Mouse (Mus musculus) MEL (cell line): Measurements from ENCODE around the gene Gskip. TPM values are rescaled to one million over a fixed set of nuclear protein-coding genes. Genes with fewer than 3 reads are reported as not detected.

Experiments used
- DNase-seq: peaks from one replicate; pipeline ENCODE4 v3.0.0; 2011; ENCODE audit warnings: low read depth, low spot score
- H3K27ac ChIP-seq: 2 replicates; pipeline ENCODE4 v1.5.1; 2012; ENCODE audit warnings: low read depth, mild to moderate bottlenecking, control low read depth, low read length, moderate library complexity; ENCODE audit not compliant: control insufficient read depth
- H3K27me3 ChIP-seq, 2 experiments: fragments of 150-350 bp in 1 of 2; sonication (generic) in 1 of 2; 2 replicates each; pipeline ENCODE4 v1.6.1; 2012; ENCODE audit warnings: low read length in 2 of 2, mild to moderate bottlenecking in 2 of 2, improper control_type of control experiment in 1 of 2, moderate library complexity in 1 of 2; ENCODE audit not compliant: insufficient read depth in 2 of 2, control insufficient read depth in 1 of 2
- H3K36me3 ChIP-seq, 2 experiments: 2 replicates each; pipeline ENCODE4 v1.6.1; 2012 to 2014; ENCODE audit warnings: low read length in 2 of 2, improper control_type of control experiment in 1 of 2, inconsistent platforms in 1 of 2, mild to moderate bottlenecking in 1 of 2; ENCODE audit not compliant: insufficient read depth in 2 of 2, control insufficient read depth in 1 of 2
- H3K4me1 ChIP-seq, 2 experiments: fragments of 150-350 bp in 1 of 2; sonication (generic) in 1 of 2; 2 replicates each; pipeline ENCODE4 v1.6.1; 2012; ENCODE audit warnings: low read length in 2 of 2, improper control_type of control experiment in 1 of 2, mild to moderate bottlenecking in 1 of 2; ENCODE audit not compliant: insufficient read depth in 2 of 2, control insufficient read depth in 1 of 2
- H3K4me3 ChIP-seq, 2 experiments: fragments of 150-350 bp in 1 of 2; sonication (generic) in 1 of 2; 2 replicates each; pipeline ENCODE4 v1.5.1; 2012; ENCODE audit warnings: low read depth in 2 of 2, low read length in 2 of 2, mild to moderate bottlenecking in 2 of 2, moderate library complexity in 2 of 2, control low read depth in 1 of 2, improper control_type of control experiment in 1 of 2; ENCODE audit not compliant: control insufficient read depth in 1 of 2, insufficient read depth in 1 of 2
- H3K79me2 ChIP-seq: 2 replicates; pipeline ENCODE4 v1.6.1; 2012; ENCODE audit warnings: mild to moderate bottlenecking, low read length, moderate library complexity; ENCODE audit not compliant: control insufficient read depth, poor library complexity, insufficient read depth
- H3K9ac ChIP-seq: 2 replicates; pipeline ENCODE4 v1.6.1; 2012; ENCODE audit warnings: low read depth, mild to moderate bottlenecking, control low read depth, low read length, moderate library complexity; ENCODE audit not compliant: control insufficient read depth, poor library complexity, severe bottlenecking
- H3K9me3 ChIP-seq: fragments of 150-350 bp; sonication (generic); replicated peaks from 2 replicates; pipeline ENCODE4 v1.6.1; 2012; ENCODE audit warnings: mild to moderate bottlenecking, low read length, improper control_type of control experiment, moderate library complexity; ENCODE audit not compliant: insufficient read depth
- BHLHE40 ChIP-seq: IDR thresholded peaks from 2 replicates; pipeline ENCODE4 v1.6.1; 2012; ENCODE audit warnings: low read depth, mild to moderate bottlenecking, inconsistent platforms, low read length, improper control_type of control experiment, borderline replicate concordance
- CHD1 ChIP-seq: IDR thresholded peaks from 2 replicates; pipeline ENCODE4 v1.6.1; 2012; ENCODE audit warnings: low read depth, mild to moderate bottlenecking, inconsistent platforms, low read length, improper control_type of control experiment
- CHD2 ChIP-seq: IDR thresholded peaks from 2 replicates; pipeline ENCODE4 v1.6.1; 2011; ENCODE audit warnings: low read length, improper control_type of control experiment
- CTCF ChIP-seq, 3 experiments: IDR thresholded peaks in 2 of 3; conservative IDR thresholded peaks in 1 of 3; 2 replicates each; pipeline ENCODE4 v1.5.1; 2011 to 2012; ENCODE audit warnings: low read length in 3 of 3, low read depth in 2 of 3, mild to moderate bottlenecking in 2 of 3, improper control_type of control experiment in 1 of 3, inconsistent platforms in 1 of 3, mixed read lengths in 1 of 3, moderate library complexity in 1 of 3; ENCODE audit not compliant: control insufficient read depth in 1 of 3, insufficient read depth in 1 of 3, poor library complexity in 1 of 3, severe bottlenecking in 1 of 3
- E2F4 ChIP-seq: IDR thresholded peaks from 2 replicates; pipeline ENCODE4 v1.6.1; 2011; ENCODE audit warnings: low read depth, low read length, improper control_type of control experiment, borderline replicate concordance
- ELF1 ChIP-seq: IDR thresholded peaks from 2 replicates; pipeline ENCODE4 v1.6.1; 2014; ENCODE audit warnings: low read depth, mild to moderate bottlenecking, inconsistent platforms, low read length, improper control_type of control experiment, moderate library complexity
- EP300 ChIP-seq, 2 experiments: IDR thresholded peaks; 2 replicates each; pipeline ENCODE4 v1.6.1; 2011; ENCODE audit warnings: improper control_type of control experiment in 2 of 2, low read length in 2 of 2, low read depth in 1 of 2, mild to moderate bottlenecking in 1 of 2
- ETS1 ChIP-seq: IDR thresholded peaks from 2 replicates; pipeline ENCODE4 v1.6.1; 2012; ENCODE audit warnings: low read depth, mild to moderate bottlenecking, inconsistent platforms, low read length, improper control_type of control experiment, moderate library complexity
- GABPA ChIP-seq: IDR thresholded peaks from 2 replicates; pipeline ENCODE4 v1.6.1; 2012; ENCODE audit warnings: low read depth, mild to moderate bottlenecking, inconsistent platforms, low read length, improper control_type of control experiment, moderate library complexity
- JUND ChIP-seq: IDR thresholded peaks from 2 replicates; pipeline ENCODE4 v1.6.1; 2011; ENCODE audit warnings: low read depth, mild to moderate bottlenecking, improper control_type of control experiment, low read length
- KAT2A ChIP-seq: conservative IDR thresholded peaks from 2 replicates; pipeline ENCODE4 v1.6.1; 2012; ENCODE audit warnings: low read depth, low read length, improper control_type of control experiment, inconsistent platforms
- MAFK ChIP-seq: IDR thresholded peaks from 2 replicates; pipeline ENCODE4 v1.6.1; 2011; ENCODE audit warnings: low read depth, mild to moderate bottlenecking, low read length, improper control_type of control experiment, borderline replicate concordance
- MAX ChIP-seq: IDR thresholded peaks from 2 replicates; pipeline ENCODE4 v1.6.1; 2011; ENCODE audit warnings: low read length, improper control_type of control experiment
- MEF2A ChIP-seq: IDR thresholded peaks from 2 replicates; pipeline ENCODE4 v1.6.1; 2014; ENCODE audit warnings: low read depth, mild to moderate bottlenecking, inconsistent platforms, low read length, improper control_type of control experiment; ENCODE audit not compliant: poor library complexity, insufficient replicate concordance, severe bottlenecking; ENCODE audit errors: extremely low read depth
- MXI1 ChIP-seq: IDR thresholded peaks from 2 replicates; pipeline ENCODE4 v1.6.1; 2011; ENCODE audit warnings: mild to moderate bottlenecking, low read depth, low read length, improper control_type of control experiment
- MYB ChIP-seq: IDR thresholded peaks from 2 replicates; pipeline ENCODE4 v1.6.1; 2011; ENCODE audit warnings: mild to moderate bottlenecking, low read depth, low read length, improper control_type of control experiment
- NRF1 ChIP-seq: IDR thresholded peaks from 2 replicates; pipeline ENCODE4 v1.6.1; 2014; ENCODE audit warnings: low read depth, mild to moderate bottlenecking, inconsistent platforms, low read length, improper control_type of control experiment, moderate library complexity; ENCODE audit not compliant: poor library complexity, insufficient read depth, severe bottlenecking
- POLR2A ChIP-seq, 2 experiments: IDR thresholded peaks; 2 replicates each; pipeline ENCODE4 v1.6.1; 2011 to 2012; ENCODE audit warnings: low read length in 2 of 2, mild to moderate bottlenecking in 2 of 2, control low read depth in 1 of 2, improper control_type of control experiment in 1 of 2, low read depth in 1 of 2, moderate library complexity in 1 of 2; ENCODE audit not compliant: control insufficient read depth in 1 of 2, insufficient read depth in 1 of 2, poor library complexity in 1 of 2
- POLR2AphosphoS2 ChIP-seq: IDR thresholded peaks from 2 replicates; pipeline ENCODE4 v1.6.1; 2011; ENCODE audit warnings: low read length, improper control_type of control experiment
- POLR2AphosphoS5 ChIP-seq: IDR thresholded peaks from 2 replicates; pipeline ENCODE4 v1.6.1; 2012; ENCODE audit warnings: low read depth, borderline replicate concordance, mild to moderate bottlenecking, inconsistent platforms, low read length, moderate library complexity, mixed read lengths
- SIN3A ChIP-seq: IDR thresholded peaks from 2 replicates; pipeline ENCODE4 v1.6.1; 2012; ENCODE audit warnings: low read length, improper control_type of control experiment, inconsistent platforms
- TAL1 ChIP-seq: IDR thresholded peaks from 2 replicates; pipeline ENCODE4 v1.6.1; 2012; ENCODE audit warnings: mild to moderate bottlenecking, inconsistent platforms, low read length, moderate library complexity, mixed read lengths
- TBP ChIP-seq: IDR thresholded peaks from 2 replicates; pipeline ENCODE4 v1.8.0; 2011; ENCODE audit warnings: low read depth, low read length, improper control_type of control experiment
- TCF12 ChIP-seq: IDR thresholded peaks from 2 replicates; pipeline ENCODE4 v1.6.1; 2014; ENCODE audit warnings: low read depth, mild to moderate bottlenecking, inconsistent platforms, low read length, improper control_type of control experiment, moderate library complexity
- USF1 ChIP-seq: IDR thresholded peaks from 2 replicates; pipeline ENCODE4 v1.6.1; 2014; ENCODE audit warnings: low read depth, mild to moderate bottlenecking, inconsistent platforms, low read length, improper control_type of control experiment, moderate library complexity
- USF2 ChIP-seq, 2 experiments: IDR thresholded peaks; 2 replicates each; pipeline ENCODE4 v1.6.1; 2011 to 2012; ENCODE audit warnings: improper control_type of control experiment in 2 of 2, low read length in 2 of 2, borderline replicate concordance in 1 of 2, inconsistent platforms in 1 of 2, low read depth in 1 of 2, mild to moderate bottlenecking in 1 of 2; ENCODE audit not compliant: insufficient read depth in 1 of 2
- ZKSCAN1 ChIP-seq: IDR thresholded peaks from 2 replicates; pipeline ENCODE4 v1.6.1; 2012; ENCODE audit warnings: low read depth, mild to moderate bottlenecking, inconsistent platforms, low read length, improper control_type of control experiment, moderate library complexity
- ZMIZ1 ChIP-seq: IDR thresholded peaks from 2 replicates; pipeline ENCODE4 v1.6.1; 2012; ENCODE audit warnings: low read depth, mild to moderate bottlenecking, inconsistent platforms, low read length, improper control_type of control experiment, moderate library complexity
- ZNF384 ChIP-seq: IDR thresholded peaks from 2 replicates; pipeline ENCODE4 v1.6.1; 2012; ENCODE audit warnings: low read depth, mild to moderate bottlenecking, inconsistent platforms, low read length, improper control_type of control experiment
- polyA plus RNA-seq, 2 experiments: library from polyadenylated mRNA; stranded (reverse) in 1 of 2; unstranded in 1 of 2; fragments of >175 nt in 1 of 2; fragments of >200 nt in 1 of 2; gene quantifications; 2 replicates each; pipeline versions ENCODE4 v1.2.1 to v1.2.4; 2012; ENCODE audit warnings: low replicate concordance in 2 of 2, low read depth in 1 of 2; ENCODE audit not compliant: insufficient read length in 2 of 2, insufficient read depth in 1 of 2, missing spikeins in 1 of 2
- total RNA-seq: library from RNA; depleted of rRNA; stranded (reverse); fragments of 300-350 nt; gene quantifications from 2 replicates; pipeline ENCODE4 v1.2.3, GENCODE M21; 2012

The Gskip gene
- total and polyA plus RNA-seq, 3 experiments, result 12.6 to 13.9 TPM; not detected in 1

GRCm38 (mm10) chr12:105724616-105725015 lies 40.0 kb downstream of the Gskip start (continued):
- no peak for TF ChIP-seq BHLHE40
- peak; percentile 49; the same call in 1 of the 2 replicates for TF ChIP-seq USF1

GRCm38 (mm10) chr12:105725736-105726135 lies 41.1 kb downstream of the Gskip start:
- peak overlapping the region; percentile 49 for H3K9ac ChIP-seq
- H3K27me3 ChIP-seq, result no peaks in the 10 kb centered on the region
- no peak for TF ChIP-seq MAX
- peaks cover 0 to 42% of the 10 kb centered on the region in 2 experiments; a peak in 2 of 4 replicates for H3K36me3 ChIP-seq
- H3K4me3 ChIP-seq, result peak overlapping the region in 1 of 2 experiments; percentile 11; a peak in 2 of 4 replicates
- peaks cover 35 to 45% of the 10 kb centered on the region in 2 experiments for H3K4me1 ChIP-seq
- peak overlapping the region; percentile 94 for H3K27ac ChIP-seq
- H3K9me3 ChIP-seq, result no peaks in the 10 kb centered on the region
- H3K79me2 ChIP-seq, result no peaks in the 10 kb centered on the region
- DNase-seq, result peak; percentile 31

- peak; percentile 90 for DNase-seq
- Histone ChIP-seq H3K36me3 (peaks cover 0 to 48% of the 10 kb centered on the region in 2 experiments; a peak in 2 of 4 replicates), H3K27me3 (no peaks in the 10 kb centered on the region), H3K4me1 (peaks cover 35 to 52% of the 10 kb centered on the region in 2 experiments), H3K9ac (no peak overlapping the region), H3K79me2 (no peaks in the 10 kb centered on the region), H3K27ac (peak overlapping the region; percentile 94), H3K9me3 (no peaks in the 10 kb centered on the region), H3K4me3 (no peak overlapping the region)
- peak; percentile 91 for TF ChIP-seq MYB
- no peak for TF ChIP-seq GABPA
- TF ChIP-seq ETS1, result peak; percentile 81
- peak; percentile 84 for TF ChIP-seq TCF12
- TF ChIP-seq MAFK, result peak; percentile 31; the same call in 1 of the 2 replicates
- no peak for TF ChIP-seq POLR2AphosphoS2
- no peak; the same call in 1 of the 2 replicates for TF ChIP-seq ZMIZ1
- TF ChIP-seq MEF2A, result no peak
- no peak for TF ChIP-seq TBP
- no peak for TF ChIP-seq CHD1
- TF ChIP-seq JUND, result no peak
- no peak for TF ChIP-seq KAT2A
- peak in 1 of 2 experiments; percentile 42; a peak in 2 of 4 replicates for TF ChIP-seq POLR2A (IDR thresholded peaks at IDR 0.05; ENCODE audit: control insufficient read depth in 1 of 2, insufficient read depth in 1 of 2, low read depth in 1 of 2, low read length in 2 of 2, poor library complexity in 1 of 2)
- no peak for TF ChIP-seq CTCF (IDR thresholded peaks at IDR 0.05 in 2 of 3, conservative IDR thresholded peaks at IDR 0.05 in 1 of 3; ENCODE audit: control insufficient read depth in 1 of 3, insufficient read depth in 1 of 3, low read depth in 2 of 3, low read length in 3 of 3, poor library complexity in 1 of 3, severe bottlenecking in 1 of 3)
- TF ChIP-seq ZNF384, result no peak; the same call in 1 of the 2 replicates
- peak; percentile 61; the same call in 1 of the 2 replicates for TF ChIP-seq MAX
- TF ChIP-seq ZKSCAN1, result no peak
- TF ChIP-seq E2F4, result no peak
- TF ChIP-seq EP300 (IDR thresholded peaks at IDR 0.05; ENCODE audit: low read depth in 1 of 2, low read length in 2 of 2), result peak; percentile 87 to 98
- TF ChIP-seq TAL1, result peak; percentile 47; the same call in 1 of the 2 replicates
- no peak for TF ChIP-seq NRF1
- no peak for TF ChIP-seq ELF1
- TF ChIP-seq USF2 (IDR thresholded peaks at IDR 0.05; ENCODE audit: borderline replicate concordance in 1 of 2, insufficient read depth in 1 of 2, low read depth in 1 of 2, low read length in 2 of 2), result no peak
- no peak for TF ChIP-seq CHD2
- peak; percentile 59; the same call in 1 of the 2 replicates for TF ChIP-seq SIN3A
- no peak for TF ChIP-seq POLR2AphosphoS5
- TF ChIP-seq MXI1, result no peak; the same call in 1 of the 2 replicates
These were observed 42.6 kb downstream of the Gskip start for GRCm38 (mm10) chr12:105727268-105727667.
